Mouse (Mus musculus): Measurements from ENCODE around the gene Olfr916. TPM values are rescaled to one million over a fixed set of nuclear protein-coding genes. Genes with fewer than 3 reads are reported as not detected.

Gene Olfr916
- polyA plus RNA-seq (2012; rRNA removed; ENCODE audit: low replicate concordance): not detected in 2 replicates

GRCm38 (mm10) chr9:38659775-38660174 is at the start of gene Olfr916:
Olfr916 (minus strand) TSS chr9:38659875.

GRCm38 (mm10) chr9:38674501-38674900 is 14.8 kb upstream of the Olfr916 start, which contains the start of gene Olfr918:
Olfr918 (minus strand) TSS chr9:38674601.

GRCm38 (mm10) chr9:38665742-38666141 is 6.1 kb upstream of the Olfr916 start, which contains the start of gene Olfr917:
Olfr917 (minus strand) TSS chr9:38665842.

Other genes with a start within 250 kb of the Olfr916 start
- gene Olfr901, start 230.4 kb downstream of the Olfr916 start, polyA plus RNA-seq (2012; rRNA removed; ENCODE audit: low replicate concordance): not detected in 2 replicates
- gene Olfr902, start 212.2 kb downstream of the Olfr916 start, polyA plus RNA-seq (2012; rRNA removed; ENCODE audit: low replicate concordance): not detected in 2 replicates
- not detected in 2 replicates for gene Olfr904, start 196.7 kb downstream of the Olfr916 start, polyA plus RNA-seq (2012; rRNA removed; ENCODE audit: low replicate concordance)
- not detected in 2 replicates for gene Olfr905, start 188.8 kb downstream of the Olfr916 start, polyA plus RNA-seq (2012; rRNA removed; ENCODE audit: low replicate concordance)
- gene Olfr906, start 172.8 kb downstream of the Olfr916 start, polyA plus RNA-seq (2012; rRNA removed; ENCODE audit: low replicate concordance): not detected in 2 replicates
- gene Olfr907, start 164.1 kb downstream of the Olfr916 start, polyA plus RNA-seq (2012; rRNA removed; ENCODE audit: low replicate concordance): not detected in 2 replicates
- not detected in 2 replicates for gene Olfr911-ps1, start 138.3 kb downstream of the Olfr916 start, polyA plus RNA-seq (2012; rRNA removed; ENCODE audit: low replicate concordance)
- gene Olfr910, start 122.0 kb downstream of the Olfr916 start, polyA plus RNA-seq (2012; rRNA removed; ENCODE audit: low replicate concordance): not detected in 2 replicates
- gene Olfr912, start 79.7 kb downstream of the Olfr916 start, polyA plus RNA-seq (2012; rRNA removed; ENCODE audit: low replicate concordance): not detected in 2 replicates
- not detected in 2 replicates for gene Olfr913, start 67.1 kb downstream of the Olfr916 start, polyA plus RNA-seq (2012; rRNA removed; ENCODE audit: low replicate concordance)
- gene Olfr914, start 54.8 kb downstream of the Olfr916 start, polyA plus RNA-seq (2012; rRNA removed; ENCODE audit: low replicate concordance): not detected in 2 replicates
- gene Olfr917, start 6.0 kb upstream of the Olfr916 start, polyA plus RNA-seq (2012; rRNA removed; ENCODE audit: low replicate concordance): not detected in 2 replicates
- gene Olfr918, start 14.7 kb upstream of the Olfr916 start, polyA plus RNA-seq (2012; rRNA removed; ENCODE audit: low replicate concordance): not detected in 2 replicates
- not detected in 2 replicates for gene Olfr919, start 43.8 kb upstream of the Olfr916 start, polyA plus RNA-seq (2012; rRNA removed; ENCODE audit: low replicate concordance)
- gene Vwa5a, start 58.4 kb upstream of the Olfr916 start, polyA plus RNA-seq (2012; rRNA removed; ENCODE audit: low replicate concordance): 29.9 and 35.9 TPM in 2 replicates
- gene Olfr920, start 92.4 kb upstream of the Olfr916 start, polyA plus RNA-seq (2012; rRNA removed; ENCODE audit: low replicate concordance): 0.21 and 0.32 TPM in 2 replicates
- not detected in 2 replicates for gene Olfr921, start 113.2 kb upstream of the Olfr916 start, polyA plus RNA-seq (2012; rRNA removed; ENCODE audit: low replicate concordance)
- gene Olfr922, start 154.7 kb upstream of the Olfr916 start, polyA plus RNA-seq (2012; rRNA removed; ENCODE audit: low replicate concordance): not detected in 2 replicates
- gene Olfr923, start 166.7 kb upstream of the Olfr916 start, polyA plus RNA-seq (2012; rRNA removed; ENCODE audit: low replicate concordance): not detected in 2 replicates
- gene Olfr924, start 184.6 kb upstream of the Olfr916 start, polyA plus RNA-seq (2012; rRNA removed; ENCODE audit: low replicate concordance): not detected in 2 replicates
- gene Olfr26, start 195.2 kb upstream of the Olfr916 start, polyA plus RNA-seq (2012; rRNA removed; ENCODE audit: low replicate concordance): not detected in 2 replicates
- gene Olfr926, start 217.3 kb upstream of the Olfr916 start, polyA plus RNA-seq (2012; rRNA removed; ENCODE audit: low replicate concordance): not detected in 2 replicates